Mouse (Mus musculus) liver, adult 2 months (tissue): ENCODE data around the gene Cnksr2.

Source experiments
- CTCF ChIP-seq: fragments of 200-500 bp; IDR thresholded peaks from 2 replicates; pipeline ENCODE4 v1.5.1; 2011; ENCODE audit warnings: low read depth, low read length, control low read depth
- POLR2A ChIP-seq: fragments of 200-500 bp; IDR thresholded peaks from 2 replicates; pipeline ENCODE4 v1.6.1; 2011; ENCODE audit warnings: low read length, control low read depth; ENCODE audit not compliant: insufficient read depth; ENCODE audit errors: extremely low read depth

GRCm38 (mm10) chrX:157818207-157818920 is 224.7 kb downstream of the Cnksr2 start, which contains the start of gene Klhl34:
- no peak for TF ChIP-seq POLR2A
- no peak for TF ChIP-seq CTCF
